Mouse (Mus musculus) bone marrow macrophage, adult 2 months (primary cell): Measurements from ENCODE around the gene Olfr763. TPM values are rescaled to one million over a fixed set of nuclear protein-coding genes. Genes with fewer than 3 reads are reported as not detected.
"Not testable (repeated sequence)": the region's sequence is repeated elsewhere in the genome, so short reads cannot be mapped to it uniquely, and the experiment has no call there.

Source experiments
- H3K27ac ChIP-seq: 2 replicates; pipeline ENCODE4 v1.5.1; 2012; ENCODE audit warnings: low read depth, low read length; ENCODE audit not compliant: insufficient read depth
- H3K4me1 ChIP-seq: 2 replicates; pipeline ENCODE4 v1.6.1; 2012; ENCODE audit warnings: low read length; ENCODE audit not compliant: control insufficient read depth, insufficient read depth
- H3K4me3 ChIP-seq: 2 replicates; pipeline ENCODE4 v1.5.1; 2012; ENCODE audit warnings: mild to moderate bottlenecking, low read length, moderate library complexity; ENCODE audit not compliant: insufficient read depth
- CTCF ChIP-seq: IDR thresholded peaks from 2 replicates; pipeline ENCODE4 v1.5.1; 2012; ENCODE audit warnings: low read depth, mild to moderate bottlenecking, low read length, moderate library complexity
- POLR2A ChIP-seq: IDR thresholded peaks from 2 replicates; pipeline ENCODE4 v1.6.1; 2012; ENCODE audit warnings: mild to moderate bottlenecking, low read depth, low read length, borderline replicate concordance
- polyA plus RNA-seq: library from polyadenylated mRNA; stranded (reverse); fragments of >200 nt; gene quantifications from 2 replicates; pipeline ENCODE4 v1.2.4, GENCODE M21; 2012; ENCODE audit not compliant: missing spikeins, insufficient read depth, insufficient read length

The Olfr763 gene
- polyA plus RNA-seq = not detected in 2 replicates

- no peaks in the 10 kb centered on the region for H3K4me1 ChIP-seq
- TF ChIP-seq CTCF (no peak), POLR2A (no peak)
- H3K27ac ChIP-seq = no peak within 1 kb of the TSS
- H3K4me3 ChIP-seq = no peak within 1 kb of the TSS
These were observed at the start of gene Olfr763 for GRCm38 (mm10) chr10:129010288-129010841. Gene Olfr763, plus strand, starts transcription at chr10:129010791.

- Histone ChIP-seq H3K27ac (no peak overlapping the region), H3K4me3 (no peak overlapping the region), H3K4me1 (peaks cover 17% of the 10 kb centered on the region)
- no peak for TF ChIP-seq CTCF
- no peak for TF ChIP-seq POLR2A
These were observed 45.6 kb upstream of the Olfr763 start for GRCm38 (mm10) chr10:128964961-128965360.

- H3K4me3 ChIP-seq = no peak overlapping the region
- peak overlapping the region; percentile 31 for H3K27ac ChIP-seq
- H3K4me1 ChIP-seq = peaks cover 15% of the 10 kb centered on the region
- TF ChIP-seq POLR2A = no peak
- no peak for TF ChIP-seq CTCF
These were observed 44.7 kb upstream of the Olfr763 start for GRCm38 (mm10) chr10:128965871-128966270.

- H3K4me1 ChIP-seq = peaks cover 15% of the 10 kb centered on the region
- no peak overlapping the region for H3K4me3 ChIP-seq
- no peak overlapping the region for H3K27ac ChIP-seq
- TF ChIP-seq CTCF (no peak), POLR2A (no peak)
These were observed 42.2 kb upstream of the Olfr763 start for GRCm38 (mm10) chr10:128968341-128968749.

- TF ChIP-seq CTCF (no peak), POLR2A (no peak)
- Histone ChIP-seq H3K4me3 (no peak overlapping the region), H3K4me1 (peaks cover 10% of the 10 kb centered on the region), H3K27ac (no peak overlapping the region)
These were observed 39.8 kb upstream of the Olfr763 start for GRCm38 (mm10) chr10:128970740-128971250.

- no peak for TF ChIP-seq CTCF
- TF ChIP-seq POLR2A = no peak
- Histone ChIP-seq H3K4me3 (no peak overlapping the region), H3K27ac (no peak overlapping the region), H3K4me1 (no peaks in the 10 kb centered on the region)
These were observed 37.8 kb upstream of the Olfr763 start for GRCm38 (mm10) chr10:128972841-128973240.

- no peak overlapping the region for H3K27ac ChIP-seq
- H3K4me3 ChIP-seq = no peak overlapping the region
- TF ChIP-seq CTCF (no peak), POLR2A (no peak)
- no peaks in the 10 kb centered on the region for H3K4me1 ChIP-seq
These were observed 34.2 kb upstream of the Olfr763 start for GRCm38 (mm10) chr10:128976395-128976794.

GRCm38 (mm10) chr10:128977522-128978114 is 33.0 kb upstream of the Olfr763 start:
- no peak overlapping the region for H3K27ac ChIP-seq
- no peak overlapping the region for H3K4me3 ChIP-seq
- no peak for TF ChIP-seq POLR2A
- TF ChIP-seq CTCF = peak; percentile 79
- no peaks in the 10 kb centered on the region for H3K4me1 ChIP-seq

- H3K4me3 ChIP-seq = no peak overlapping the region
- no peaks in the 10 kb centered on the region for H3K4me1 ChIP-seq
- H3K27ac ChIP-seq = no peak overlapping the region
- TF ChIP-seq POLR2A (no peak), CTCF (no peak)
These were observed 29.8 kb upstream of the Olfr763 start for GRCm38 (mm10) chr10:128980644-128981365.

GRCm38 (mm10) chr10:128989131-128989530 is 21.5 kb upstream of the Olfr763 start, which contains the start of gene Olfr9:
Gene Olfr9, plus strand, starts transcription at chr10:128989431.
- H3K4me3 ChIP-seq, H3K4me1 ChIP-seq, H3K27ac ChIP-seq: not testable (repeated sequence)

GRCm38 (mm10) chr10:128990129-128990850 is 20.3 kb upstream of the Olfr763 start:
- not testable (repeated sequence) for H3K4me3 ChIP-seq, H3K4me1 ChIP-seq, H3K27ac ChIP-seq
